Mouse (Mus musculus): ENCODE measurements at regions not wholly inside any gene's neighbourhood (a gene's known extent, or its start where the extent isn't known, plus 50 kb on each side); places are given as distances from the start of the nearest gene placed in this dataset.
"Not testable (repeated sequence)": the region's sequence is repeated elsewhere in the genome, so short reads cannot be mapped to it uniquely, and the experiment has no call there.

- H3K9me3 ChIP-seq (replicated peaks), result no peaks in the 10 kb centered on the region
- ATAC-seq (ENCODE audit: extremely low read depth, insufficient number of reproducible peaks, low FRiP score, poor library complexity, severe bottlenecking), result no peak
- TF ChIP-seq POLR2AphosphoS5 (IDR thresholded peaks at IDR 0.05; ENCODE audit: insufficient replicate concordance, low read depth, low read length) (no peak), GATA1 (IDR thresholded peaks at IDR 0.05; ENCODE audit: borderline replicate concordance, low read length) (no peak), TAL1 (conservative IDR thresholded peaks at IDR 0.05; ENCODE audit: low read depth, low read length) (no peak), GATA2 (IDR thresholded peaks at IDR 0.05; ENCODE audit: borderline replicate concordance, low read depth, low read length) (no peak), CTCF (IDR thresholded peaks at IDR 0.05; ENCODE audit: low read depth, low read length) (no peak)
- DNase-seq (ENCODE audit: low spot score), result no peak
- H3K36me3 ChIP-seq (replicated peaks), result no peaks in the 10 kb centered on the region
- no peak overlapping the region for H3K4me3 ChIP-seq (ENCODE audit: low read depth, low read length)
- H3K27me3 ChIP-seq (ENCODE audit: insufficient read depth, low read length), result no peaks in the 10 kb centered on the region
- no peaks in the 10 kb centered on the region for H3K4me1 ChIP-seq (ENCODE audit: insufficient read depth, low read depth, low read length)
Observed at GRCm38 (mm10) chr2:48328204-48328603, 485.7 kb upstream of the Acvr2a start.

GRCm38 (mm10) chr2:48332783-48333182 lies 481.1 kb upstream of the Acvr2a start:
- no peaks in the 10 kb centered on the region for H3K27me3 ChIP-seq (ENCODE audit: insufficient read depth, low read length)
- no peaks in the 10 kb centered on the region for H3K36me3 ChIP-seq (replicated peaks)
- H3K4me1 ChIP-seq (ENCODE audit: insufficient read depth, low read depth, low read length), result no peaks in the 10 kb centered on the region
- DNase-seq (ENCODE audit: low spot score) (no peak), ATAC-seq (ENCODE audit: extremely low read depth, insufficient number of reproducible peaks, low FRiP score, poor library complexity, severe bottlenecking) (no peak)
- no peak for TF ChIP-seq CTCF (IDR thresholded peaks at IDR 0.05; ENCODE audit: low read depth, low read length)
- no peak for TF ChIP-seq GATA2 (IDR thresholded peaks at IDR 0.05; ENCODE audit: borderline replicate concordance, low read depth, low read length)
- TF ChIP-seq TAL1 (conservative IDR thresholded peaks at IDR 0.05; ENCODE audit: low read depth, low read length), result no peak
- no peak for TF ChIP-seq GATA1 (IDR thresholded peaks at IDR 0.05; ENCODE audit: borderline replicate concordance, low read length)
- TF ChIP-seq POLR2AphosphoS5 (IDR thresholded peaks at IDR 0.05; ENCODE audit: insufficient replicate concordance, low read depth, low read length), result no peak
- no peaks in the 10 kb centered on the region for H3K9me3 ChIP-seq (replicated peaks)
- H3K4me3 ChIP-seq (ENCODE audit: low read depth, low read length), result no peak overlapping the region

GRCm38 (mm10) chr2:48348021-48348420 lies 465.9 kb upstream of the Acvr2a start:
- Histone ChIP-seq H3K9me3 (replicated peaks) (no peaks in the 10 kb centered on the region), H3K27me3 (ENCODE audit: insufficient read depth, low read length) (no peaks in the 10 kb centered on the region), H3K4me3 (ENCODE audit: low read depth, low read length) (no peak overlapping the region), H3K4me1 (ENCODE audit: insufficient read depth, low read depth, low read length) (no peaks in the 10 kb centered on the region), H3K36me3 (replicated peaks) (no peaks in the 10 kb centered on the region)
- TF ChIP-seq GATA1 (IDR thresholded peaks at IDR 0.05; ENCODE audit: borderline replicate concordance, low read length) (no peak), POLR2AphosphoS5 (IDR thresholded peaks at IDR 0.05; ENCODE audit: insufficient replicate concordance, low read depth, low read length) (no peak), GATA2 (IDR thresholded peaks at IDR 0.05; ENCODE audit: borderline replicate concordance, low read depth, low read length) (no peak), CTCF (IDR thresholded peaks at IDR 0.05; ENCODE audit: low read depth, low read length) (no peak), TAL1 (conservative IDR thresholded peaks at IDR 0.05; ENCODE audit: low read depth, low read length) (no peak)
- ATAC-seq (ENCODE audit: extremely low read depth, insufficient number of reproducible peaks, low FRiP score, poor library complexity, severe bottlenecking) (no peak), DNase-seq (ENCODE audit: low spot score) (no peak)

GRCm38 (mm10) chr2:48349794-48350193 lies 464.1 kb upstream of the Acvr2a start:
- DNase-seq (ENCODE audit: low spot score), result no peak
- no peaks in the 10 kb centered on the region for H3K9me3 ChIP-seq (replicated peaks)
- no peaks in the 10 kb centered on the region for H3K36me3 ChIP-seq (replicated peaks)
- no peaks in the 10 kb centered on the region for H3K27me3 ChIP-seq (ENCODE audit: insufficient read depth, low read length)
- H3K4me1 ChIP-seq (ENCODE audit: insufficient read depth, low read depth, low read length), result no peaks in the 10 kb centered on the region
- no peak for ATAC-seq (ENCODE audit: extremely low read depth, insufficient number of reproducible peaks, low FRiP score, poor library complexity, severe bottlenecking)
- no peak for TF ChIP-seq GATA2 (IDR thresholded peaks at IDR 0.05; ENCODE audit: borderline replicate concordance, low read depth, low read length)
- H3K4me3 ChIP-seq (ENCODE audit: low read depth, low read length), result no peak overlapping the region

- Histone ChIP-seq H3K4me1 (ENCODE audit: insufficient read depth, low read depth, low read length) (no peaks in the 10 kb centered on the region), H3K9me3 (replicated peaks) (no peaks in the 10 kb centered on the region), H3K4me3 (ENCODE audit: low read depth, low read length) (no peak overlapping the region), H3K27me3 (ENCODE audit: insufficient read depth, low read length) (no peaks in the 10 kb centered on the region), H3K36me3 (replicated peaks) (no peaks in the 10 kb centered on the region)
- DNase-seq (ENCODE audit: low spot score) (no peak), ATAC-seq (ENCODE audit: extremely low read depth, insufficient number of reproducible peaks, low FRiP score, poor library complexity, severe bottlenecking) (peak; percentile 22; the same call in 1 of the 2 replicates)
- TF ChIP-seq CTCF (IDR thresholded peaks at IDR 0.05; ENCODE audit: low read depth, low read length), result no peak
- TF ChIP-seq POLR2AphosphoS5 (IDR thresholded peaks at IDR 0.05; ENCODE audit: insufficient replicate concordance, low read depth, low read length), result no peak
- no peak for TF ChIP-seq TAL1 (conservative IDR thresholded peaks at IDR 0.05; ENCODE audit: low read depth, low read length)
- no peak for TF ChIP-seq GATA2 (IDR thresholded peaks at IDR 0.05; ENCODE audit: borderline replicate concordance, low read depth, low read length)
- no peak for TF ChIP-seq GATA1 (IDR thresholded peaks at IDR 0.05; ENCODE audit: borderline replicate concordance, low read length)
Observed at GRCm38 (mm10) chr2:48350206-48350605, 463.7 kb upstream of the Acvr2a start.

GRCm38 (mm10) chr2:48371572-48371971 lies 442.3 kb upstream of the Acvr2a start:
- DNase-seq (ENCODE audit: low spot score); H3K4me1 ChIP-seq (ENCODE audit: insufficient read depth, low read depth, low read length); H3K9me3 ChIP-seq (replicated peaks); H3K27me3 ChIP-seq (ENCODE audit: insufficient read depth, low read length); ATAC-seq (ENCODE audit: extremely low read depth, insufficient number of reproducible peaks, low FRiP score, poor library complexity, severe bottlenecking); H3K4me3 ChIP-seq (ENCODE audit: low read depth, low read length); H3K36me3 ChIP-seq (replicated peaks): not testable (repeated sequence)

DNA sequence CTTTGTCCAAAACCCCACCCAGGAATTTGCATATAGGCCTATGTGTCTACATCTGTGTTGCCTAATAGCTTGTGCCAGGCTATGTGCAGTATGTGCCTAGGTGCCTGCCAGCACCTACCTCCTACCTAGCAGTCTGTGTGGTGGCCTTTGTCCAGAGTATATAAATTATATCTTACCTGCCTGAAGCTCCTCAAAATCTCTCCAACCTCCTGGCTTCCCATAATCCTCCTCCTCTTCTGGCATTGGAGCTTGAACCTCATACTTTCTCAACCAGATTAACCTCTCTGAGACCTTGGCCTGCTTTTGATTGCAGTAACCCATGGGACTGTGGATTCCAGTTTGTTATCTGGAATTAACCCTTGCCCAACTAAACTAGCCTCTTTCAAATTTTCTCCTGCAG lies 440.8 kb upstream of the Acvr2a start:
- no peak for ATAC-seq (ENCODE audit: extremely low read depth, insufficient number of reproducible peaks, low FRiP score, poor library complexity, severe bottlenecking)
- H3K4me3 ChIP-seq (ENCODE audit: low read depth, low read length), result no peak overlapping the region
- DNase-seq (ENCODE audit: low spot score), result no peak
- H3K36me3 ChIP-seq (replicated peaks), result no peaks in the 10 kb centered on the region
- TF ChIP-seq CTCF (IDR thresholded peaks at IDR 0.05; ENCODE audit: low read depth, low read length) (no peak), POLR2AphosphoS5 (IDR thresholded peaks at IDR 0.05; ENCODE audit: insufficient replicate concordance, low read depth, low read length) (no peak), TAL1 (conservative IDR thresholded peaks at IDR 0.05; ENCODE audit: low read depth, low read length) (no peak), GATA1 (IDR thresholded peaks at IDR 0.05; ENCODE audit: borderline replicate concordance, low read length) (no peak), GATA2 (IDR thresholded peaks at IDR 0.05; ENCODE audit: borderline replicate concordance, low read depth, low read length) (no peak)
- no peaks in the 10 kb centered on the region for H3K27me3 ChIP-seq (ENCODE audit: insufficient read depth, low read length)
- H3K4me1 ChIP-seq (ENCODE audit: insufficient read depth, low read depth, low read length), result no peaks in the 10 kb centered on the region
- H3K9me3 ChIP-seq (replicated peaks), result no peaks in the 10 kb centered on the region
